Mouse (Mus musculus): Measurements from ENCODE around the gene Pgm1.

The Pgm1 gene

DNA sequence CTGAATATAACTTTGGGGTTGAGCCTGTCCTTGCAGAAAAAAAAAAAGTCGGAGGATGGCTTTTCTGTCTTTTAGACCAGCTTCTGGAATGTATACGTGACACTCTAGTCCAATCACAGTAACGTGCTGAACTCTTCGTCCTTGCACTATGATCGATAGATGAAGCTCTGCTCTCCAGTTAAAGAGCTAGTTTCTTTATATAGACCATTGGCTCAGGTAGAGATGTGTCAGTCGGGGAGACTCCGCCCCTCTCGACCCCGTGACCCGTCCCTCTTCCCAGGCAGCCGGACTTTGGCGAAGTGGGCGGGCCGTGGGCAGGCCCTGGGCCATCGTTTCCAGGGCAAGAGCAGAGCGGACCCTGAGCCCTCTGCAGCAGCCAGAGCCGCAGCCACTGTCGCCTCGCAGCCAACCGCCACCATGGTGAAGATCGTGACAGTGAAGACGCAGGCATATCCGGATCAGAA, at the start of gene Pgm1:
TSS of gene Pgm1 (plus strand) at position 266 of the 464 bp plus-strand sequence.
- peak; percentile 67 for DNase-seq

DNA sequence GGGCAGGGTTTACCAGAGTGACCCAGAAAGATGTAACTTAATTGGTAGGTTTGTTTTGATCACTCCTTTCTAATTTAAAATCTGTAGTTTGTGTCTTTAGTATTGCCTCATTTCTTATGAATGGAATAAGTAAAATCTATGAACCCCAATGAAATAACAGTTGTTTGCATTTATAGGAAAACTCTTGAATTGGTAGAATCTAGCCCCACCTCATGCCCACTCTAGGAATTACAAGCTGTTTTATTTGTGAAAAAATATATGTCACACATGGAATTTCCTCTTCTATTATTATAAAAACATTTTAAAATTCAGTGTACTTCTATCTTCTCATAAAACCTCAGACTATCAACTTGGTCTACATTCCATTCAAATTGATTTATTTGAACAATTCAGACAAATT, 47.3 kb upstream of the Pgm1 start:
- DNase-seq: peak; percentile 17

DNA sequence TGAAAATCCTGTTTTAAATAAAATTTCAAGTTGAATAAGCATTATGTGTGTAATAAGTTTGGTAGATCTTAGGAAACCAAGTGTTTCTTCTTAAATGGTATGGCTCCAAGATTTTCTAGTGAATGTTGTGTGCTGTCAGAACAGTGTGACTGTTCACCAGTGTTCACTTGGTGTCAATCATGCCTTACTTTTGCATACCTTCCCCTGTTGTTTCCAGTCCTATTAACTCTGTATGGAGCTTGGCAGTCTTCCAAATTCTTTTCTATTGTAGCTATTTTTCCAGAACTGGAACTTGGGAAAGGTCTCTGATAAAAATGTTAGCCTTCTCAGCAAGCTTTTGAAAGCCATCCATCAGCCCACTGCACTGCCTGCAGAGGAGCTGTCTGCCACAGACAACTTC, 46.8 kb upstream of the Pgm1 start:
- DNase-seq: no peak

DNA sequence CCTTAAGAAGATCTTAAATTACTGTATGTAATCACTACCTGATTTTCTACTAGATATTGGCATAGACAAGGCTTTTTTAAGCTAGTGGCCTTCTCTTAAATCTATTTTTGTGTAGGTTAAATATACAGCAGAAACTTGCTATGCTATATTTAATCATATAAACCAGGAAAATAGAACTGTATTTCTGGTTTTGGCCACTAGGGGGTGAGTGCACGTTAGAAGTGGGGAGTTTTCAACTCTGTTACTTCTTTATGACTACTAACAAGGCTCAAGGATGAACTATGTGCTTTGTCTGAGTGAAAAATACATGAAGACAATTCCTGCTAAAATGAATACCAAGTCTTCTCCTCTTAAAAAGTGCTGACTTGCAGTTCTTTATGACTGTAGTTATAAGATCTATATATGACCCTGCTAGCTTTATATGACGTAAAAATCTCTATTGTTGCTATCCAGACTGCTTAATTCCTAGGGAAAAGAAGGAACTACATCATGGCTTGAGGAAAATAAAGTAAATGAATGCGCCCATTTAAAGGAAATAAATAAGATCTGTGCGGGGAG, 15.2 kb upstream of the Pgm1 start:
- no peak for DNase-seq

DNA sequence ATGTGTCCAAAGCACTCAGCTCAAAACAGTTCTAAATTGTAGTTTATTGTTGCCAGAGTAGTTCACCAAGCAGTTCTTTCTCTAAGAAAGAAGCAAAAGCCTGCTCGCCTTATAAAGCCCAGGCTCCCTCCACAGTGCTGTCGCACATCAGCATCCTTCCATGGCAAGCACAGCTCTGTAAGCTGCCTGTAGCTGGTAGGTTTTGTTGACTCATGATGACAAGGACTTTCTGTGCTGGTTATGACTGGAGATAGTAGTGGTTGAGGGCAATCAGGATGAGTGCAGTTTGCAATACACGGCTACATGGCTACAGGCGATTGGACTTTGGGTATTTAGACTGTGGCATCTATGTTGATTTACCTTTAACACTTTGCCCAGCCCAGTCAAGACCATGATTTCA, 2.8 kb upstream of the Pgm1 start:
- no peak for DNase-seq

DNA sequence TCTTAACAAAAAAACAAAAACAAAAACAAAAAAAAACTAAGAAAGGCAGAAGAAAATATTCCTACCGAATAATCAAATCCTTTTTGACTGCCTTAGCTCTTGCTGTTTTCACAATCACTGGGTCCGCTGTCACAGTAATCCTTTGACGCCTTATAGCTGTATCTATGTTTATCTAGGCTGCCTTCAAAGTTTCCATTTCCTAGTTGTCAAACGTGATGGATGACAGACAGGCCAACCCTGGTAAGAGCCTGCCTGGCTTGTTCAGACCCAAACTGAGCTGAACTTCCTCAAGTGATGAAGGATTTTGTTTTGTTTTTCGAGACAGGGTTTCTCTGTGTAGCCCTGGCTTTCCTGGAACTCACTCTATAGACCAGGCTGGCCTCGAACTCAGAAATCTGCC, 693 bp upstream of the Pgm1 start:
- DNase-seq: no peak

DNA sequence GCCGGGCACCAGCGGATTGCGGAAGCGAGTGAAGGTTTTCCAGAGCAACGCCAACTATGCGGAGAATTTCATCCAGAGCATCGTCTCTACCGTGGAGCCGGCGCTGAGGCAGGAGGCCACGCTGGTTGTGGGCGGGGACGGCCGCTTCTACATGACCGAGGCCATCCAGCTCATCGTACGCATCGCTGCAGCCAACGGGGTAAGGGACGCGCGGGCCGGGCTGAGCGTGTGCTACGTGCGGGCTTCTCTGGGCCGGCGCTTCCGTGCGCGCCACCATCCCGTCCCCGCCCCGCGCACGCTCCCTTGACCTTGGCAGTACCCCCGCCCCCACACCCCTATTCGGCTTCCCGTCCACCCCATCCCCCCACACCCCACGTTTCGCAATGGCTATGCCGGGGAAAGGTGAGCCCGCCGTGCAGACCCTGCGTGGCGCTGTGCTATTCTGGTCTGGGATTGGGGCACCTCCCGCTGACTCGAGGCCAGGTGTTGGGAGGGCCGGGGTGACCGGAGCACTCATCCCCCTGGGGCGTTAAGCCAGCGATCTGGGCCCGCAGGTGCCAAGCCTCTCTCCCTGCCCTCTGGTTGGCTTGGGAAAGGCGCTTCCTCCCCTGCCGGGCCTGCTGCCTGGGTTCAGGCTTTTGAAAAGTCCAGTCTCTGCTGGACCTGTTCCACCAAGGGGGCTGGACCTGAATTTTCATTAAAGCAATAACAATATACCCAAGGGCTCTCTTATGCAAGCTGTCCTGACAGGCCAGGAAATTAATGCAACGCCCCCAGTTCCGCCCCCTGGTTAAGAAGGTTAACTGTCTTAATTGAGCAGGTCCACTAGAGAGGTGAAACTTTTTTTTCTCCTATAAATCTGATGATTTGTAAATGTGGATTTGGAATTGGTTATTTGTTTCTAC, 651 bp downstream of the Pgm1 start, which contains the start of gene Itgb3bp:
TSS of gene Itgb3bp (minus strand) at position 201 of the 905 bp plus-strand sequence.
- DNase-seq: peak; percentile 72

DNA sequence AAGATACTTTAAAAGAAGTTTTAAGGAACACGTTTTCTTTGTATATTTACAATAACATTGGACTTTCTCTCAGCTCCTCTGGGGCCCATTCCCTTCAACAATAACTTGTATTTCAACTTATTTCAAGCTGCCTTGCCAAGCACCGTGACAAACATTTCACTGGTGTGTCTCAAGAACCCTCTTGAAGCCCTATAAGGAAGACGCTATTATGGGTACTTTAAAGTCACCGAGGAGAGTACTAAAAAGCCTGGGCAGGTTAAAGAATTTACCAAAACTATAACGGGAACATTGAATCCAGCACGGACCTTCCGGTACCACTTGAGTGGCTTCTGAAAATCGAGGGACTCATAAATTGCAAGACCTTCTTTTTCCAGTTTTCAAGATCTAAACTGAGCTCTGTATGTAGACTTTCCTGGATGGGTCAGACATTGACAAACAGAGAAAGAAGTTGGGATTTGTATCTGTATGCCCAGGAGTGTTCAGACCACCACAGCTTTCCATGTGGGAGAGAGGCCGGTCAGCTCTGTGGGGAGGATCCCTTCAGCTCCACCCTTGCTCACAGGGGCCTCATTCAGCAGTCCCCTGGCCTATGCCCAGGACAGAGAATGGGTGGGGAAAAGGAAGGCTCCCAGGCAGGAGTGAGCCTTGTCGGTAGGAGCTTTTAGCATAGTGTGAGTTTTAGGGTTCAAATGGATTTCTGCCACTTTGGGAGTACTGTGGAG, 1.5 kb downstream of the Pgm1 start:
- no peak for DNase-seq

DNA sequence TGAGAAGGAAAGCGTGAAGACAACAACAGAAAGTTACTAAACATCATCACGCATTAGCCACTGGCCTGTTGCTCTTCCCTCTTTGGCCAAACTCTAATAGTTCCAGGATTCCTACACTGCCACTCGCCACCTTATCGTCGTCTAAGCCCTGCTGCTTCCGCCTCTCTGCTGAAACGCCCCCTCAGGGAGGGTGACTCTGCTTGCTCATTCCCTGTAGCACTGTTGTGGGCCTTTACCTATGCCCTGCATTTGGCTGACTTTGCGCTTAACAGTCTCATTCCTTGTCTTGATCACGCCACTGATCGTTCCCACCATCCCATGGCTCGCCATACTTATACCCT, 2.0 kb downstream of the Pgm1 start:
- no peak for DNase-seq

DNA sequence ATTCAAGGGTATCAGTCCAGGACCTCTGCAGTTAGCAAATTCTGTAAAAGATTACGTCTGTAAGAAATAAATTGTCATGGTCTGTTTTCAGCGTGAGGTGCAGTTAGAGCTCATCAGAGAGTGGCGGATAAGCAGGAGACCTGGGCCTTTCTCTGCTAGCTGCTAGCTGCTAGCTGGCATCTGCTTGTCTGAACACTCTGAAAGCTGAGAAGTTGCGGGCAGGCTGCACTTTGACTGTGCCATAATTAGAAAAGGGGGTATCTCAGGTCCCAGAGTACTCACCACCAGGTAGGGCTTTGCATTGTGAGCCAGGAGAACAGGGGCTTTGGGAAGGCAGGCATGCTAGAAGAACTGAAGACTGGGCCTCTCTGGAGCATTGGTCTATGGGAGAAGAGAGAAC, 2.6 kb downstream of the Pgm1 start:
- no peak for DNase-seq

DNA sequence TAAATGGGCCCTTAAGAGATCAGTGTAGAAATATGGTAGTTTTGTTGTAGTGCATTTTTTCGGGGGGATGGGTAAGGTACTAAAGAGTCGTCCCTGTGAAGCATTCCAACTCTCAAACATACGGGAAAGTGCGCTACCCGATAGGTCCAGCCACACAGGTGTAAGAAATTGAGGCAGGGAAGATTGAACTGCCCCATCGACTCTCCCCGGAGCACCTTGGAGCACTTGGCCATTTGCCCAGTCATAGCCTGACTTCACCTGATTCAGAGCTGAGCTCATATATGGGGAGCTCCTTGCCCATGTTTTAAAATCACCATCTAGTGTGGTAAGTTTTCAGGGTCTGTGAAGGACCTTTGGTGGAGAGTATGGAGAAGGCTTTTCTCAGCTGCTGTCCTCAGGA, 5.6 kb downstream of the Pgm1 start:
- no peak for DNase-seq

DNA sequence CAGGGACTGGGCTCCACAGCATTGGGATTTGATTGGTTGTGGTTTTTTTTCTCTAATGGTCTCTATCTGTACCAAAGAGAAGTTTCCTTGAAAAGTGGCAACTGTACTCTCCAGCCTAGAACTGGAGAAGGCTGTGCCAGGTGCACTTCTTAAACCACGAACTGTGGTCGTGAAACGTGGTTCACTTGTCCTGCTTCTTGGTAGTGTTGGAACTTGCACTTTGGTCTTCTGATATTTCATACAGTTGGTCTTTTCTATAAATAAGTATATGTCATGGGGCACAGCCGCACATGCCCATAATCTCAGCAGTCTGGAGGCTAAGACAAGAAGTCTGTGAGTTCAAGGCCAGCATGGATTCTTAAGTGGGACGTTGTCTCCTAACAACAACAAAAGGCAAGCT, 7.1 kb downstream of the Pgm1 start:
- DNase-seq: no peak

DNA sequence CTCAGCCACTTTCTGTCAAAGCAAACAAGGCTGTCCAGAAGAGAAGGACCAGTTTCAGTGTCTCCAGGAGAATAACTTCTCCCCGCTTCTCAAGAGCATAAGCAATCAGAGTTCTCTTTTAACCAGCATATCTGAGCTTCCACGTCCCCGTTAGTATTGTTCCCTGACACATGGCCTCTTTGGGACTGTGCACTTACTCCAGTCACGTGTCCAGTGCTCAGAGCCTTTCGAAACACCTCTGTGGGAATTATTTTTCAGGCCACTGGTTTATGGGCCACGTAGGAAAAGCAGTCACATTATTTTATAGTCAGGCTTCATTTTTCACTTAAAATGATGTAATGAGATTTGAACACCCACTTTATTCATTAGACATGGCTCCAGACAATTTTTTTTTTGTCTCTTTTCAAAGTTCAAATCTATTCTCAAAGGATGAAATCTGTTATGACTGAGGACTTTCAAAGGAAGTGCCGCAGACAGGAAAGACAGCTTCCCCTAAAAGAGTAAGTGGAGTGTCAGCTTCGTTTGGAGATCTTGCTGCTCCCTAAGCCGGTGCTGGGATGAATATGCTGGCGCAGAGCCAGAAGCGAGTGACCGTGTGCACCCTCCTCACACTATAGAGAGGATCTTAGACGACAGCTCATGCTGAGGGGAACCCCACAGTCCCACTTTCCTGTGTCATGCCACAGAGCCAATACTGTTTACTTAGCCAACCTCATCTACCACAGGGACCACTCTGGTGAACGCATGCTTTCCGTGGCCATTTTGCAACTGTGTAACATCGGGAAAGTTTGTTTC, 10.7 kb downstream of the Pgm1 start:
- no peak for DNase-seq

DNA sequence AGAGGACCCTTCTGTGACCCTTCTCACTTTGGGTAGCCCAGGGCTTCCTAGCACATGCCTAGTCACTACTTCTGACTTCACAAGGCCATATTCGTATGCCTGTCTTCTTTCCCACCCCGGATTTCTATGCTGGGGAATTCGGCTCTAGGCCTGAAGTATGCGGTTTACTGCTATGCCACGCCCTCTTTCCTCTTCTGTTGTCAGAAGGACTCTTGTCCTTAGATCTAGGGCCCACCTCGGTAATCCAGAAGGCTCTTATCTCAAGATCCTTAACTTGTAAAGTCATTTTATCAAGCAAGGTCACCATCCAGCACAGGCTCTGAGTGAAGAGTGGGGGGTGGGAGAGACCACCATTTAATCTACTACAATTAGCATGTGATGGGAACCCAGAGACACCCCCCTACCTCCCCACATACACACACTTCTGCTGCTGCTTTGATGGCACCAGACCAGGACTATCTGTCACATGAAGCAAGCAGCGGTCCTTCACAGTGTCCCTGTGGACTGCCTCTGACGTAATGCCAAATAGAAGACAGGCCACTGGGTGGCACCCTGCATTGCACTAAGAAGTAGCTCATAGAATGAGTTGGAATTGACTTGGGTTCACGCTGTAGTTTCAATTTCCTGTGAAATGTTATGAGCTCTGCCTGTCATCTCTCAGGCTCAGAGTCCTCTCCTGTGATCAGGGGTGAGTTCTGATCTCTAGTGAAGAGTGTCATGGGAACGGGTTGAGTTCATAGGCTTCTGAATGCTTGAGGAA, 12.6 kb downstream of the Pgm1 start:
- peak; percentile 20 for DNase-seq

DNA sequence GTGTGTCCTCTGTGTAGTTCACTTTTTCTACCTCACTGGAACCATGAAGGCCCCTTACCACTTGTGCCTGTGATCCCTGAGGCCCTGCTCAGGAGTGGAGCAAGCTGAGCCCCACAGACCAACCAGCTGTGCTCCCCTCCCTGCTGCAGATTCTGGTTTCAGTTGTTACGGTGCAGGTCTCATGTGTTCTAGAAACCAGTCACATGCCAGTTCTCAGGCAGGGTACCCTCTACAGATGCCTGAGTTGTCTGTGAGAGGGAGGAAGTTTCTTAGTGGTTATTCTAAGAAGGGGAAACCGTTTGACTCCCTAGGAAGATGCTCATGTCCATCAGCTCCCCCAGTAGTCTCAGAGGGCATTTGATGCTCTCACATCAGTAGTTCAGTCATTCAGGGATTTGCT, 15.4 kb downstream of the Pgm1 start:
- DNase-seq: no peak

DNA sequence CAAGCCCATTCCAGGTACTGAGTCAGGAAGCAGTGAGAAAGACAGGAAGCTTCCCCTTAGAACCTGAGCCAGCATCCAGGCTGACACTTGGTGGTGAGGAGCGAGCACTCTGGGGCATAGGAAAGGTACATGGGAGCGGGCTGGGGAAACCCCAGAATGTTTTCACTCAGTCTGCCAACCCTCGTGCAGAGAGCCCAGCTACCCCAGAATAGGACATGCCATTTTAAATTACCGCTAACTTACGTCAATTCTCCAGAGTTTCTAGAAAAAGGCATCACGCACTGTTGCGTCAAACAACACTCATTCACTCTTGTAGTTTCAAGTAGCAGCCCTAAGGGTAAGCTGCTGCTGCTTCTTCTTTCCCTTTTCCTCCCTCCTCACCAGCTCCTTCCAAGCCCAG, 15.8 kb downstream of the Pgm1 start:
- no peak for DNase-seq

DNA sequence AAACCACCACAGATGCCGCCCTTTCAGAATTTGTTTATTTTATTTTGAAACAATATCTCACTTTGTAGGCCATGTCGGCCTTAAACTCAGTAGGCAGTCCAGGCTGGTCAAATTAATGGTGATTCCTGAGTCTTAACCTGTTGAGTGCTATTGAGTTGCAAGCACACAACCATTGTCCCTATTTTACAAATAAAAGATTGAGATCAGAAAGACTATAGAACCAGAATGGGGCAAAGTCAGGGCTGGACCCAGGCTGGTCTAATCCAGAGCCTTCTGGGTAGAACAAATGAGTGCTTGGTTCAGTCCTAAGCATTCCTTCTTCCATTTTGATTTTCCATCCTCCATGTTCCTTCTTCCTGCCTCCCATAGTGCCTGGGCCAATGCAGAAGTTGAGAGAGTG, 17.3 kb downstream of the Pgm1 start:
- DNase-seq: no peak

DNA sequence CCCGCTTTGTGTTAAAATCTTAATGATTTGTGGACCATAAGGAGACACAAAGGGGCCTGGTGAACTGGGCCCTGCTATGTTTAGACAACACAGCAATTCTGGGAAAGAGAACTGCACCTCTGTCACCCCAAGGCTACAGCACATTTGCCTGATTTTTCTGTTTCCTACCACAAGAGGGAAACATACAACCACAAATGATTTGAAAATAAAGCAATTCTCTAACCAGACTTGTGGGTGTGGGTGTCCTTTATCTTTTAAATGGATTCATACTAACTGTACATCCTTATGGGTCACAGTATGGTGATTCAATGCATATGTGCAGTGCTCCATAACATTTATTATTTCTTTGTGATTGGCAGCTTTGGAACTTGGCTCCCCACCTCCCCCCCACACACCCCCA, 18.0 kb downstream of the Pgm1 start:
- no peak for DNase-seq

DNA sequence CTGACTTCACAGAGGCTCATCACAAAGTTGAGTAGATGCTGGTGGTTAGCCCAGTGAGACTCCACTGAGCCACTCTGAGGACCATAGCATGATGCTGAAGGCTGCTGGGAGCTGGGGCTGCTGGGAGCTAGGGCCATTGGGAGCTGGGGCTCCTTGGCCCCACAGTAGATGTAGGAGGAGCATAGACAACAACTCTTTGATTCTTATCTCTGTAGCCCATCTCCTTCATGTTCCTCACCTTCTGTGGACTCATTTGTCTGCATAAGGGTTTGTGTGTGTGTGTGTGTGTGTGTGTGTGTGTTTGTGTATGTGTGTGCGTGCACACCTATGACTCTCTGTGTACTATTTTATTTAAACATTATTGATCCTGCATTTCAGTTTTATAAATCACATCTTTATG, 18.7 kb downstream of the Pgm1 start:
- DNase-seq: no peak

DNA sequence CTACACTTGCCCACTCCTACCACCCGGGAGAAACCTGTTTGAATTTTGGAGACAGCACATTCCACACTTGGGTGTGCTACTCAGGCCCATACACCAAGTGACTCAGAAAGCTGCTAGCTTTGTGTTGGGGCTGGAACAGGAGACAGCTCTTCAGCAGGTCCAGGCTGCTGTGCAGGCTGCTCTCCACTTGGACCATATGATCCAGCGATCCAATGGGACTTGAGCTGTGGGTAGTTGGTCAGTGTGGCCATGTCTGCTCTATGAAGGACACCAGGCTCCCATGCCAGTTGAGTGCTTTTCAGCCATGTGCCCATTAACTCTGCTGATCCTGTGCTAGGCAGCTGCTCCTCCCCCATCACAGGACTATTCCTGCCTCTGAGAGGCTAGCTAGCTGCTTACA, 24.7 kb downstream of the Pgm1 start:
- no peak for DNase-seq

DNA sequence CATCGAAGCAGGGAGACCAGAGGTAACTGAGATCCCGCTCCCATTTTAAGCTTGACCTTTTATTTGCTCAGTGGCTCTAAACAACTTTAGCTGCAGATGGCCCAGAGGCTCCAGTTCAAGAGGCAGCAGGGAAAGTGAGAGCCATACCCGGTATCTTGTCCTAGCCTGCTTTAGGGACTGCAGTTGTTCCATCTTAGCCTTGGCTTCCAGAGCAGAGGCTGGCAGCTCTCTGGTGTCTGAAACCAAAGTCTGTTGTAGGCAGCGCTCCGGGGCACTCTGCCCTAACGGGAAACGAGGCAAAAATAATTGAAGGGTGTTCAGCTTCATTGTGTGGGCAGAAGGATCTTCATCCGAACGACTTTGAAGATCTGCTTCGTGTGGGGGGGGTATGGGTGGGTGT, 26.2 kb downstream of the Pgm1 start:
- no peak for DNase-seq

DNA sequence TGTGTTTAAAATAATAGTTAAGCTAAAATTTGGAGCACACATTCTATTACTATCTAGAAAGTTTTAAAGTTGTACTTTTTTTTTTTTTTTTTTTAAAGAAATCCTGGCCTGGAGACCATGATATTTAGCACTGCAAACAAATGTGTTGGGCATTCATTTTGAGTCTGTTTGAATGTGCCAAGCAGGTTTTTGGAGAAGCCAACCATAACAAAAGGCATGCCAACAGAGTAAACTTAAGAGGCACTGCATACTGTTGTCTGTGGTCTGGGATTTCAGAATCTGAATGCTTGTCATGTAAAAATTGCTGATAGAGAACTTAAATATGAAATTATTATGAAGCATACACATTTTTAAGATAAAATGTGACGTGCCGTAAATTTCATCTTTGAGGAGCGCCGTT, 28.0 kb downstream of the Pgm1 start:
- no peak for DNase-seq

Data from thymus, postnatal 4 days (tissue).